Mouse (Mus musculus): ENCODE measurements at regions not wholly inside any gene's neighbourhood (a gene's known extent, or its start where the extent isn't known, plus 50 kb on each side); places are given as distances from the start of the nearest gene placed in this dataset.
A peak's percentile ranks its signal among the peaks of the same experiment; 100 is the strongest.

DNA sequence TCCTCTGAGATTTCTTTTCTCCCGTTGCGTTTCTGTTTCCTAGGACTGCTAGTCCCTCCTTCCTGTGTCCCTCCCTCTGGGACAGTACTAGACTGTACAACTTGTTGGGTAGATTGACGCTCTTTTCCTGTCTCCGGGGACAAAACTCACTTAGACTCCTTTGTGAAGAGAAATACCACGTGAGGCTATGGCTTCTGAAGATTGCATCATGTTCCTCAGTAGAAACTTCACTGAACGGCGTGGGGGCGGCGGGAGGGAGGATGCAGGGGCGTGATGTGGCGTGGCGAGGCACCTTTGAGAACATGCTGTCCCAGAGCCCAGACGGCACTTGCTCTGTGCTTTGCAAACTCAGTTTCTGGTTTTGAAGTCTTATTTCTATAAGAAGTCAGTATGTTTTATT lies 78.5 kb downstream of the Spata18 start:
- DNase-seq: no peak

- no peak for DNase-seq
Measured at GRCm38 (mm10) chr5:73731423-73731822, 80.2 kb downstream of the Spata18 start.

- no peak for DNase-seq
Measured at GRCm38 (mm10) chr5:73731991-73732565, 80.9 kb downstream of the Spata18 start.

DNA sequence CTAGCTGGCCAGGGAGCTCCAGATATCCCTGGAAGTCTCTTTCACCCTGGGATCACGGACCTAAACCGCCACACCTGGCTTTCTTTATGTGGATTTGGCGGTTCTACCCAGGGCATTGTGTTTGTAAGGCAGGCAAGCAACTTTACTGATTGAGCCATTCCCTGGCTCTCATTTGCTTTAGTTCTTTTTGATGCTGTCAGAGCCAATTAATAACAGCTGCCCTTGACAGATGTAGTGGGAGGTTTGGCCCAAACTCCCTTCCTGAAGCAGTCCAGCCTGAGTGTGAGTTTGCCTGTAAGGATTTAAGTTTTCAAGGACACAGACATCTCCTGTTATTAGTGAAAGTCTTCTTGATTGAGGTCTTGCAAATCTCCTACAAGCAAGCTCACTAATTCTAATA lies 89.6 kb downstream of the Spata18 start:
- DNase-seq: no peak

DNA sequence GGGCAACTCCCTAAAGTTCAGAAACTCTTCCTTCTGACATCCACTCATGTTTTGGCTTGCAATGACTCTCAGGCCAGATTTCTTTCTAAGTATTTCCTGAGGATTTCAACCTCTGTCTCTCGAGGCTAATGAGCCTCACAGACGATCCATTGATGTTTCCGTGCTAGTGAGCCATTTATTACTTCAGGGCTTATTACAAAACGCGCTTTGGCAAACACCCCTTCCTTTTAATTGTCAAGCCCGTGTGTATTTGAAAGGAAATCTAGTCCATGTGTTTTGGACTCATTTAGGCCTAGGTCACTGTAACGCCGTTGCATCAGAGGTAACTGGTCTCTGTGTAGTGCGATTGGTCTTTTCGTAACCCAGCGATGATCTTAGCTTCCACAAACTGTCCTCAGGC lies 90.3 kb downstream of the Spata18 start:
- no peak for DNase-seq

- DNase-seq: no peak
Measured at GRCm38 (mm10) chr5:73743953-73744352, 92.8 kb downstream of the Spata18 start.

- DNase-seq: no peak
Measured at GRCm38 (mm10) chr5:73749791-73750190, 98.6 kb downstream of the Spata18 start.

DNA sequence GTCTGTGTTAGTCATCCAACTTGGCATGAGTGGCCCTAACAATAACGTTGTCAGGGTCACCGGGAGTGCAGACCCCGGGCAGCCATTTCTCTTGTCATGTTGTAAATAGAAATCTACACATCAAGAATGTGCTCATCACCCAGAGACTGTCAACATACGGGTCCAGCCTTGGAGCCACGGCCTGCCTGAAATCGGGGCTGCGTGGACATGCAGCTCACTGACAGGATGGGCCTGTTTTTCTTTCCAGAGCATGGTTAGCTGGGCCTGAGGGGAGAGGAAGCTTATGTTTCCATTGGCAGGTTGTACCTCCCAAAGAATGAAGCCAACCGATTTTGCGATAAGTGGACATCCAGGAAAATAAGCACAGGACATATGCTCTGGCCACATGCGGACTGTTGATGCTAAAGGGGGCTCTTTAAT lies 101.1 kb downstream of the Spata18 start:
- DNase-seq: no peak

DNA sequence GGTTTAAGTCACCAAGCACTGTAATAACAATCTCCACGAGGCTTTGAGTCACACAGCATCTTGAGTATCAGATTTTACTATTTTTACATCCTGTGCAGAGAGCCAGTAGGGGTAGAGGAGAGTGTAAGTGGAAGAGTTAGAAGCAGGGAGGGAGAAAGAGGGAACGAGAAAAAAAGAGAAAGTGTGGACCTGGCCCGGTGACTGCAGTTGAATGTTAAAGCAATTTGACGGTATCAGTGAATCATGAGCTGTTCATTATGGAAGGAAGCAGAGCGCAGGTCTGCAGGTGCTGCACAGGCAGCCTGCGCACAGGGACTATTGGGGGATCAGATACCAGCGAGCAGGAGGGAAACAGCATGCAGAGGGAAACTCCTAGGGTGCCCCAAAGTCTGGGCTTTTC lies 102.6 kb downstream of the Spata18 start:
- no peak for DNase-seq

DNA sequence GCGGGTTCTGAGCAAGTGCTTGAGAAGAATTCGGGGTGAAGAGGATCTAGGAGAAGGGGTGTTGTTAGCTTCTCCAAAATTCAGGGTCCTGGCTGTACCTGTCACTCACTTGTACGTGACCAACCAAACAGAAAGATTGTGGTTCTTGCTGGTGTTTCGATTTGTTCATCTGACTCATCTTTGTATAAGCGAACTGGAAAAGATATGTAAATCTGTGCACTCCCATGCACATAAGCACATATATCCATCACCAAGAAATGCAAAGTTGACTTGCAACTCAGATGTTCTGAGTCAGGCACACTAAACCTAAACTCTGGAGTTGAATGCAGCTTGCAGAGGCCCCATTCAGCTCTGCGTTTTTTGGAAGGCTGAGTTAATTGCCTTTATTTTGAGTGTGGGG lies 107.4 kb downstream of the Spata18 start:
- no peak for DNase-seq

DNA sequence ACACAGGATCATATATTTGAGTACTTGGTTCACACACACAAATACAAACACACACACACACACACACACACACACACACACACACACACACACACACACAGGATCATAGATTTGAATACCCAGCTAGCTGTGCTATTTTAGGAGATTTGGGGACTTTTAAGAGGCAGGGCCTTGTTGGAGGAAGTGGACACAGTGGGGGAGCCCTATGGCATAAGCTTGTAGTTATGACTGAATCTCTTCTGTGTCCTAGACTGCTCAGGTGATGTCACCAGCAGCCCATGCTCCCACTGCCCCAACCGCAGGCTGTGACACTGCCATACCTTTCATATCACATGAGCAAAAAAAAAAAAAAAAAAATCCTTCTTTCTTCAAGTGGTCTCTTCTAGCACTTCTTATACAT lies 110.1 kb downstream of the Spata18 start:
- no peak for DNase-seq

DNA sequence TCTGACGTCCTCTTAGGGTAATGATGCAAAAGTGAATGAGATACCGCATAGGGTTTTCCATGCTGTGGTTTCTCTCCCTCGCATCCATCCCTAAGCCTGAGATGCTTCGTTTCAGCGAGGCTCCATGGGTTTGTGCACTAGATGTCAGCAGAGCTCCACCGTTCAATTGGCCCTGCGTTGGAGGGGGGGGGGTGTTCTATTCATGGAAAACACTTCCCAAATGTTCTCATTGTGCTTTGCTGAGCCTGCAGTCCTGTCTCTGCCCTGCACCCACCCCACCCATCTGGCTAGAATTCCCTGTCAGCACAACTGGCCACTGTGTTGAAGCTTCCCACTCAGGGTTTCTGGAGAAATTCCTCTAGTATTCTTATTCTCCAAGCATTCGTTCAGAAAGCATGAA lies 110.5 kb downstream of the Spata18 start:
- DNase-seq: peak; percentile 23

DNA sequence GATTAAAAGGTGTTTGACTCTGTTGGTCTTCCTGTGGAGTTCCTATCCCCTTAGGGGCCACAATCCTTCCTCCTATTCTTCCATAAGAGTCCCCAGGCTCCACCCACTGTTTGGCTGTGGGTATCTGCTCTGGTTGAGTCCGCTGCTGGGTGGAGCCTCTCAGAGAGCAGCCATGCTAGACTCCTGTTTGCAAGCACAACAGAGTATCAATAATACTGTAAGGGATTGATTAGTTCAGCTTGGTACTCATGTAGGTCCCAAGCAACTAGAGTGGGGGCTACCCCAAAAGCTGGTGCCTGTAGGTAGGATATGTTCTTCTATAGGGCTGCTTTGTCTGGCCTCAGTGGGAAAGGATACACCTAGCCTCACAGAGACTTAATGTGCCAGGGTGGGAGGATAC lies 113.0 kb downstream of the Spata18 start:
- DNase-seq: no peak

GRCm38 (mm10) chr5:73765466-73765865 lies 114.3 kb downstream of the Spata18 start:
- DNase-seq: no peak

- DNase-seq: no peak
Measured at GRCm38 (mm10) chr5:73768253-73768652, 117.1 kb downstream of the Spata18 start.

- no peak for DNase-seq
Measured at GRCm38 (mm10) chr5:73775775-73776548, 124.8 kb downstream of the Spata18 start.

GRCm38 (mm10) chr5:73777282-73777921 lies 126.2 kb downstream of the Spata18 start:
- no peak for DNase-seq

GRCm38 (mm10) chr5:73781190-73781940 lies 130.2 kb downstream of the Spata18 start:
- DNase-seq: no peak

DNA sequence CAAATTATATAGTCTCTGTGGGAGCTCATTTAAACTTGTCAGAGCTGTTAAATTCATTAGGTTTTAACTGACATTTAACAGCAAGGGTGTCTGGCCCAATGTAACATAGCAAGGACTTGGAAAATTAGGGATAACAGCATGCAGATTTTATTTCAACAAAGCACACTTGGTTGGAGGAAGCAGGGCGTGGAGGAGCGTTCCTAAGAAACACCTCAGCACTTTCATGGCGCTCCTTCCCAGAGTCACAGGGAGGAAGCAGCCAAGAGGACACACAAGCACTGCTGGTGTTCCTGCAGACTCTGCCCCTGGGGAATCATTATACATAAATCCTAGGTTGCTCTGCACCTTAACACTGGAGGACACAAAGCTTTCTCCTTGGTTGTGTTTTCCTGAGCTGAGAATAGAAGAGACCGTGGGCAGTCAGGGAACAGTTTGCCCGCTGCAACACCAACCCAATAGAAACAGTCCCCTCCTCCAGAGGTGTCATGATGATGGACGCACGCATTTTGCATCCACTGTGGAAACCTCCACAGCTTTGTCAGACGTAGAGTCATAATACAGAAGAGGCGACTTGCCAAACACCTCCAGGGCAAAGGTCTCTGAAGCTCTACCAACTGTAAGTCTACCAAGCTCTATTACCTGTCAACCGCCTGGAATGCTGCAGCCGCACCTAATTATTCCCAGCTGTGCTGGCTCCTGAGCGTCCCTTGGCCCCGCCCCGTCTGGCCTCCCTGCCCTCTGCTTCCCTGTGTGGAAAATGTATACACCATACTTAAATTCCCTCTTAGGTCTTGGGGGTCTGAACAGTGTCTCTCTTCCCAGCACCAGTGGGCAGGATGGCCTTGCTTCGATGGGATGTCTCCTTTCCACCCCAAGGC lies 131.3 kb downstream of the Spata18 start:
- DNase-seq: no peak

GRCm38 (mm10) chr5:73787275-73787674 lies 136.1 kb downstream of the Spata18 start:
- no peak for DNase-seq

- no peak for DNase-seq
Measured at GRCm38 (mm10) chr5:73792216-73792615, 141.0 kb downstream of the Spata18 start.

DNA sequence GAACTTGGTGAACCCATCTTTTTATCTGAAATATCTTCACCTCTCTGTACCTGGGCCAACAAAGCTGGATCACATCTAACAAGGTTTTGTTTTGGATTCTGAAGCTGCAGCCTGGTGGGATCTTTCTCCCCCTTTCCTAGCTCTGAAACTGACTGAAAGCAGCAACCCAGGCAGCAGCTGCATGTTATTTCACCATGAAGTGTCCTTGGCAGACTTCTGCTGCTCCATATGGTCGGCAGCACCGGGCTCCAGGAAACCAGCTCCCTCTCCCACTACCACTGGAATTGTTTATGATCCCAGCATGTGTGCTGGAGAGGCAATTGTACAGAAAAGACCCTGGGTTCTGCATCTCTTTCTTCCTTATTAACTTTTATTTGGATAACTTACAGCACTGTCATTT lies 145.0 kb downstream of the Spata18 start:
- no peak for DNase-seq

- no peak for DNase-seq
Measured at GRCm38 (mm10) chr5:73797980-73798379, 146.8 kb downstream of the Spata18 start.

Measured in cerebellum, adult 11-12 months (tissue).